Mouse (Mus musculus): ENCODE results near the gene Sufu. TPM values are rescaled to one million over a fixed set of nuclear protein-coding genes. Genes with fewer than 3 reads are reported as not detected.

Gene Sufu
- total RNA-seq, 1 experiment from 2014 or later = 5.5 TPM

DNA sequence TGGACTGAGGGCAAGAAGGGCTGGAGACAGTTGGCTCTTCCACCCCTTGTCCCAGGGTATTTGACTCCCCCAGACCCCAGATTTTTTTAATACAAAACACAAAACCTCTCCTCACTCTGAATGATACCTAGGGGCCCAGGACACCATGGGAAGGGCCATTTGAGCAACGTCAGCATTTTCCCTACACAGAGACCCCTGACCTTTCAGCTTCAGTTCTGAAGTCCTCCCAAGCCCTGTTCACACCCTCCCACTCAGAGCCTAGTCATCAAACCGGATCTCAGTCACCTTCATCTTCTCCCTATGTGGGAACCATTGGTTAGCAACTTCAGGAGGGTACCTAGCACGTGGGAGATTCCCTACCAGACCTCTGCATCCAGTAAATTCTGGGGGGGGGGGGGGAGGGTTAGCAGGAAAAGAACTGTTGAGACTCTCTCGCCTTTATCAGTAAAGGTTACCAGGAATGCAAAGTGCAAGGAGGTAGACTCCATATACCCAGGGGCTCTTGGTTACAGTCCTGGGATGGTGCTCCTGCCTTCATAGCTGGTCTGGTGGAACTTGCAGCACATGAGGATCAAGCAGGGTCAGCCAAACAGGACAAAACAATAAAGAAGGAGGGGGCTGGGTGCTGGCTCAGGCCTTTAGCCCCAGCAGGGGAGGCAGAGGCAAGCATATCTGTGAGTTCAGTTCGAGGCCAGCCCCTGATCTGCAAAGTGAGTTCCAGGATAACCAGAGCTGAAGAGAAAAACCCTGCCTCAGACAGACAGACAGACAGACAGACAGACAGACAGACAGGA is 122.3 kb downstream of the Sufu start:
- ATAC-seq (replicated peaks; ENCODE audit: insufficient number of reproducible peaks, low FRiP score, low TSS enrichment, poor library complexity, severe bottlenecking) = no peak

DNA sequence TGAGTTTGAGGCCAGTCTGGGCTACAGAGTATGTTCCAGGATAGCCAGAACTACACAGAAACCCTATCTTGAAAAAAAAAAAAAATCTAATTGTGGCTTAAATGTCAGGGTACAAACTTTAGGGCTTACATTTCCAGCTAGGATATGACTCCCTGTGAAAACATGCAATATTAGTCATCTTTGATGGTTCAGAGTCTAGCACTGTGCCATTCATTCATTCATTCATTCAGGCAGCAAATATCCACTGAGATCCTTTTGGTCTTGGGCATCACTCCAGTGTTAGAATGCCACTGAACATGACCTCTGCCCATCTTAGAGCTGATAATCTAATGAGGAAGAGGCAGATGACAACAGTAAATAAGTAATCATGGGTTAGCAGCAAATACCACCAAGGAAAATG is 125.0 kb downstream of the Sufu start:
- no peak for ATAC-seq (replicated peaks; ENCODE audit: insufficient number of reproducible peaks, low FRiP score, low TSS enrichment, poor library complexity, severe bottlenecking)

DNA sequence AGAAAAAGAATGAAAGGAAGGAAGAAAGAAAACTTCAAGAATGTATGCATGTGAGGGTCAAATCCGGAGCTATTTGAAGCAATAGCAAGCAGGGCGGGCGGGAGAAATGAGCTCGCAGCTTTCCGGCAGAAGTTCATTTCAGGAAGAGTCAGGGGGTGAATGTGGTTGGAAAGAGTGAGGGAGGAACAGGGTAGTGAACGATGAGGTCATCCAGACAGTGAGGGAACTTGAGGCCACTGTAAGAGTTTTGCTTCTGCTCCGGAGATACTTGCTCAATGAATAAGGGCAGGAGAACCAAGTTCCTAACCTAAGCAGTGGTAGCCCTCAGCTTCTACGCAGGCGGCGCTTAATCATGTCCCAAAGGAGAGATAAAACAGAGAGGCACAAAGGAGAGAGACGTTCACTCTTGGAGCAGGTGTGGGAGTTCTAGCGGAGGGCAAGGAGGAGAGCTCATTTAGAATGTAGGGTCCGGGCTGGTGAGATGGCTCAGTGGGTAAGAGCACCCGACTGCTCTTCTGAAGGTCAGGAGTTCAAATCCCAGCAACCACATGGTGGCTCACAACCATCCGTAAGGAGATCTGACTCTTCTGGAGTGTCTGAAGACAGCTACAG is 125.8 kb downstream of the Sufu start:
- ATAC-seq (replicated peaks; ENCODE audit: insufficient number of reproducible peaks, low FRiP score, low TSS enrichment, poor library complexity, severe bottlenecking) = peak; percentile 86

DNA sequence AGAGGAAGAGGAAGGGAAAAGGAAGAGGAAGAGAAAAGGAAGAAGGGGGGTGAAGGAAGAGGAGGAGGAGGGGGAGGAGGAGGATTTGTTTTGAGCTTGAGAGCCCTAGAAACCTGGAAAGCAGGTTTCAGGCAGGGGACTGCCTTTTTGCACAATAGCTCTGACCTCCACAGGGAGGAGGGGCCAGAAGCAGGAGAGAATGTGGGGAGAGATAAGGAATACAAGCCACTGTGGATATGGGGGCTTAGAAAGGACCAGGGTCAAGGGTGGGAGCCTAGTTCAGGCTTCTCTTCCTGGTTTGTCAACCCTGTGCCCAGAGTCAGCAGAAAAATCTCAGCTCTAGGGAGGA is 126.4 kb downstream of the Sufu start:
- ATAC-seq (replicated peaks; ENCODE audit: insufficient number of reproducible peaks, low FRiP score, low TSS enrichment, poor library complexity, severe bottlenecking) = no peak

DNA sequence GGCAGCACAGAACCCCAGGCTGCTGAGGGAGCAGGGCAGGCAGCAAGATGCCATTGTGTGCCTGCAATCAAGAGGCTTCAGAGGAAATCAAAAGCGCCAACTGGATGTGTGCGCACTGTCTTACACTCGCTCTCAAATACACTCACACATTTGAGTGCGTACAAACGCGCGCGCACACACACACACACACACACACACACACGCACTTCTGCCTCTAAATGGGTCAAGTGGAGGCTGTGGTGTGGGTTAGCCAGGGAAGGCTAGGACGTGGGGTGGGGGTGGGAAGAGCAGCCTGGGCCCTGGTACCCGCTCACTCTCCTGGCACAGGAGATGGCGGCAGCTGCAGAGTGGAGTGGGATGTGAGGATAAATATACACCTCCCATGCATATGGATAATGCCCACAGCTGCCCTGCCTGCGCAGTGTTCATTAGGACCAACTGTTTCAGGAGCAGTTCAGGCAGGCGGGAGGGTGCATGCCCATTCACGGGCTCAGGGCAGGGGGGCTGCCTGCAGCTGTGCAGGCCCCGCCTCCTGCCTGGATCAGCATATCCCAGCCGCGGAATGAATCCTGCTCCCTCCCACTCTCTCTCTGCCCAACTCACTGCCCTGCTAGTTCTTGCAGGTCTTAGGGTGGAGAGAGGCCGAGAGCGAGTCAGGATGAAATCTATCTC is 126.9 kb downstream of the Sufu start:
- no peak for ATAC-seq (replicated peaks; ENCODE audit: insufficient number of reproducible peaks, low FRiP score, low TSS enrichment, poor library complexity, severe bottlenecking)

DNA sequence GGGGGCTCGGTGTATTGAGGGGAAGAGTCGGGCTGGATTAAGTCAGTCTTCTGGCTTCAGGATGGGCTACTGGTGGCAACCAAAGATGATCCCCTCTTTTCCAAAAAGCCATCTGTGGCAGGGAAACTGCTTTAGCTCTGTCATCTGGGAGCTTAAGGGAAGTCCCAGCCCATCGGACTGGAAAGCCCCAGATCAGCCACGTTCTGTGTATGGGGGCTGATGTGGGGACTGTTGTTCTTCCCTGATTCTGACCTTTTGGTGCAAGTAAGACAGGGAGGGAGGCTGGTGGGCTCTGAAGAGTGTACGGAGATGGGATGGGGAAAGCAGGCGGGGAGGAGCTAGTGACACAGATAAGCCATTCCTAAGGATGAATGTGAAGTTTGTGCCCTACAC is 127.5 kb downstream of the Sufu start:
- no peak for ATAC-seq (replicated peaks; ENCODE audit: insufficient number of reproducible peaks, low FRiP score, low TSS enrichment, poor library complexity, severe bottlenecking)

DNA sequence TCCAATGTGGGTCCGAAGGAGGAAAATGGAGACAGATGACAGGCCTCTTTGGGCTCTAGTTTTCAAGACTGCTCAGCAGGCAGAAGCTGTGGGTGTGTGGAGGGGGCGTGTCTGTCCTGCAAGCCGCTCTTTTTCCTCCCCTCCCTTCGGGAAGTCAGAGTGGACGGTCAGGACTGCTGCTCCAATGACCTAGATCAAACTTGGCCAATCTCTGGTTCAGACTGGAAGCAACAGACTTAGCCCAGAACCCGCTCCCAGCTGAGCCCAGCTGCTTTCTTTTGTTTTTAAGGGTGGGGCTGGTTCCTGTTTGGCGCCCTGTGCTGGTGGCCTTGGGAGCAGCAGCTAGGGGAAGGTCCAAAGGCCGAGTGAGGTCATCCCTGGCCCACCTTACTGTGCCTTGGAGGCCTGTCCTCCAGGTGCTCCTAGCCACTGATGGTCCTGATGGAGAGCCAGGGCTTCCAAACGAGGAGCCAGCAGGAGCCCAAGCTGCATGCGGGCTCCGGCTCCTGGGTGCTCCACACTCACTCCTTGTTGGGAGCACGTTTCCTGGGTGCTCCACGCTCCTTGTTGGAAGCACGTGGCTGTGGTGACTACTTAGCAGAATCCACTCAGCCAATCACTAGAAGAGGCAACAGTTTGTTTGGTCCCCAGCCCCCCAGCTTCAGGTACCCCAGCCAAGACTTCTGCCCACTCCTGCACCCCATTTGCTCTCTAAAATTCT is 128.1 kb downstream of the Sufu start:
- peak; percentile 30 for ATAC-seq (replicated peaks; ENCODE audit: insufficient number of reproducible peaks, low FRiP score, low TSS enrichment, poor library complexity, severe bottlenecking)

DNA sequence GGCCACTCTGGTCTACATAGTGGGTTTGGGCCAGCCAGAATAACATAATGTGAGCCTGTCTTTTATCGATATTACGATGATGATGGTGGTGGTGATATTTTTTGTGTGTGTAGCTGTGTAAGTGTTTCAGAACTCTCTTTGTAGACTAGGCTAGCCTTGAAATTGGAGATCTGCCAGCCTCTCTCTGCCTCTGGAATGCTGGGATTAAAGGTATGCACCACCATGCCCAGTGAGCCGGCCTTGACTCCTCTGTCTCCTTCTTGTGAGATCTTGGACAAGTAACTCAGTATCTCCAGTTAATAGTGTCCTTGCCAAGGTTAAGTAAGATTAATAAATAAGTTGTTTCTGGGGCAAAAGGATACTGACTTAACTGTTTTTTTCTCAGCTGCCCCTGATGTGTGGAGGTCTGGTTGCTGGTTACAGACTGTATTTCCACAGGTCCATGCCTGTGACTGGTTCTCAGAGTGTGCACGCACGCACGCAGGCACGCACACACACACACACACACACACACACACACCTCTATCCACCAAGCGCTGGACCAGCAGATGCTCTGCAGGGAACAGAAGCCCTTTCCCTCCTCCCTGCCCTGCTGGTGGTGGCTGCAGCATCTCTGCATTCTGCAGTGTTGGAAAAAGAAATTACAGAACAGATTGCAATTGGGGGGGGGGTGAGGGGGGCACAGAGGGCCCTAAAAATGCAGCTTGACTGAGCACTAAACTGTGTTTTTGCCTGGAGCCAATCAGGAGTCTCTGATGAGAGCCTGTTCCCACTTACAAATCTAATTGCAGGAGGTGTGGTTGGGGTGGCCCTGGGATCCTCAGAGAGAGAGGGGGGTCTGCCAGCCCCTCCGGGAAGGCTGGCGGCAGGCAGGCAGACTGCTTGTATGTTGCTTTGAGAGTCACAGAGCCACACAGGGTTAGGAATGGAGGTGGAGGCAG is 129.3 kb downstream of the Sufu start:
- no peak for ATAC-seq (replicated peaks; ENCODE audit: insufficient number of reproducible peaks, low FRiP score, low TSS enrichment, poor library complexity, severe bottlenecking)

DNA sequence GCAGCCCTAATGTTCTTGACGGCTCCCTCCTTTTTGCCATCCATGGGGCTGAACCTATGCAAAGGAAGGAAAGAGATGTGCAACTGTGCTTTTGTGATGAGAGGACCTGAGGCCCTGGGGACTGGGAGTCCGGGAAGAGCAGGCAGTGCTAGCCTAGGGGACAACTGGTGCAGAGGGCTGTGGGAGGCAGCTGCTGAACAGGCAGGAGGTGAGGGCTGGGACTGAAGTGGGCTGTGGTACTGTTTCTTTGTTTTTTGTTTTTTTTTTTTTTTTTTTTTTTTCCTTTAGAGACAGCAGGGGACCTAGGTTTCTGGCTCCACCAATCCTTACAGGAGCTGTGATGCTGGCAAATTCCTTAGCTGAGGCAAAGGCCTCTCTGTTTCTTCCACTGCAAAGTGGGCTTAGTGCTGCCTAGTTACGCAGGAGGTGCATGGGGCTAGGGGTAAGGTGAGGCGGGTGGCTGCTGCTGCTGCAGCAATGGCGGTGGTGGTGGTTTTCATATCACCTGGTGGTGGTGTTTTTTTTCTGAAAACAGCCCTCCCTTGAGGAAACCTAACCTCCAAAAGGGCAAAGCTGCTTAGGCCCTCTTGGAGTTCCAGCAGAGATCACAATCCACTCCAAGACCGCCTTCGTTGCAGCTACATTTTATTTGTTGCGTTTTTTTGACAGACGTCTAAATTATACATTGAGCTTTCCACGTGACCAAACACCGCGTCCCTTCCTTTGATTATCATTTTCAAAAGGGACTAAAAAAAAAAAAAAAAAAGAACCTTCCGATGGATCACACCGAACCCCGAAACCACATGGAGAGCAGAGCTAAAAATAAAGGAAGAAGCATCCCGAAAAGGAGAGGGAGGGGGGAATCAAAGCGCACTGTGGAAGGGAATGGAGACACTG is 131.2 kb downstream of the Sufu start:
- ATAC-seq (replicated peaks; ENCODE audit: insufficient number of reproducible peaks, low FRiP score, low TSS enrichment, poor library complexity, severe bottlenecking) = no peak

DNA sequence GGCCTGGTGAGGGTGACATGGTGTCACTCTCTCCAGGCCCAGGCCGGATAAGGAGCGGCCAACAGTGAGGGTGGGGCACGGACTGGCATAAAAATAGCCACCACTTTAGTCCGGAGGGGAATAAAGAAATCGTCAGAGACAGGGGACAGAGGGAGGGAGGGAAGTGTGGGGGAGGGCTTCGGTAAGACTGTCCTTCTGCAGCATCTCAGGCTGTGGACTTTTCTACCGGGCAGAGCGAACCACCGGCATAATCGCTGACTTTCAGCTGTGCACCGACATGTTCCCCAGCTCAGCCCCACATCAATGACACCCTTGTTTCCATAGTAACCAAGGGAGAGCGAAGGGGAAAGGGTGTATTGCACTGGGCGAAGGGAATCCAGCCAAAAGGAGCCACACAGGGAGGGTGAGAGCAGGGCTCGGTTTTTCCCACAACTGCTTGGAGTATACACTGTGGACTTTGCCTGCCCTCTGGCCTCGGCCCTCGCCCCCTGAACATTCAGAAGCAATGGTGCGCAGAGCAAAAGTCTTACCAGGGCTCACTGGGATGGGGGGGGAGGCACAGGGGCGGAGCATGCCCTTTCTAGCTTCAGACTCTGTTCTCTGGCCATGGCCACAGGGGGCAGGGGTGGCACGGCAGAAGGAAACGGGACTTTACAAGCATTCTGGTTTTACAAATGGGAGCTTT is 132.0 kb downstream of the Sufu start:
- ATAC-seq (replicated peaks; ENCODE audit: insufficient number of reproducible peaks, low FRiP score, low TSS enrichment, poor library complexity, severe bottlenecking) = peak; percentile 48

DNA sequence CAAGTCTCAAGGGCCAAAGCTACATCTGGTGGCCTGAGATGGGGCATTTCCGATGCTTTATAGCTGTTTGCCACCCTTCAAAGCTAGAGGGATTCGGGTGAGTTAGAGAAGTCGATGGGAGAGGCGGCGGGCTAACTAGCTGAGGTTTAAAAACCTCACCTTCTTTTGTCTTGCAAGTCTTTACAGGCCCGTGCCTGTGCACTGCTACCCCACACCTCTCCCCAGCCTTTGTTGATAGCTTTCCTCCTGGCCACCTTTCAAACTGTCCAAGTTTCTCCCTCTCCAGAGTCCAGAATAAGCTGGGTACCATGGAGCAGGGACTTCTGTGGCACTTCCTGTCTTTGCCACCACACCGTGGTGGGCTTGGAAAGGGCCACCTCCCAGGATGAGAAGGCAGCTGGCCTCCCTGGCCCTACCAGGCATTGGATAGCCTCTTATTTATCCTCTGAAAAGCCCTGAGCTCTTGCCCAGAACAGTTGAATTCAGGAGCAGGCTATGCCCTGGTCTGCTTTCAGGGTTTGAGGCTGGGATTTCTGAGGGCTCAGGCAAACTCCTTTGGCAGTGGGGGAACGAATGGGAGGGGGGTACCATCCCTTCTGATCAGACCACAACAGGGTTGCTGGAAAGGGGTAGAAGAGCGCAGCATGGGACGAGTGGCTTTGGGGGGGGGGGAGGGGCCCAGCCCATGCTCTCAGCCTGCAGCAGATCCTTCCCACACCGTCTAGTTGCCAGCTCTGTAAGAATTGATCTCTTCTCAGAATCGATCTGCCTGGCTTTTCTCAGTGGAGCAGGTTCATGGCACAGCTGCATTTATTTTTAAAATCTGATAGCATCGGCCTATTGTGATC is 133.1 kb downstream of the Sufu start:
- ATAC-seq (replicated peaks; ENCODE audit: insufficient number of reproducible peaks, low FRiP score, low TSS enrichment, poor library complexity, severe bottlenecking) = no peak

DNA sequence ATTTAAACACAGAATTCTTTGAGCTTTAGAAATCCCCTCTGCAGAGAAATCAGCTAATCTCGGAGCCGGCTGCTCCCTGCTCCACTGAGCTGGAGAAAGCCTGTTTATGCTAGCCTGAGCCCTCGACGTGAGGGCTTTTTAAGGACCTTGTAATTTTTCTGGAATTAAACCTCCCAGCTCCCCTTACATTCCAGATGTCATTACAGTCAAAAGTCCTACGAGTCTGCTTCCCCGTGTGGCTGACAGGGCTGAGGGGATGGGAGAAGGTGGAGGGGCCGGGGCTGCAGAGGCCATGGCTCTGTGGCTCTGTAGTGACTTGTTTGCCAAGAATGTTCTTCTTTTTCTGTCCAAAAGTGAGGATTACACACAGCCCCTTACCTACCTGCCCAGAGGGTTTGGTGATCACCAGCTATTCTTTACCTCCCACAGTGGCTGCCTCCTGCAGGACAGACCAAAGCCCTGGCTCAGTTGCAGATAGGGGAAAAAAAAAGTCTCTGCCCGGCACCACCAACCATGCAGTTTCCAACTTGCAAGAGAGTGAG is 133.8 kb downstream of the Sufu start:
- ATAC-seq (replicated peaks; ENCODE audit: insufficient number of reproducible peaks, low FRiP score, low TSS enrichment, poor library complexity, severe bottlenecking) = no peak

DNA sequence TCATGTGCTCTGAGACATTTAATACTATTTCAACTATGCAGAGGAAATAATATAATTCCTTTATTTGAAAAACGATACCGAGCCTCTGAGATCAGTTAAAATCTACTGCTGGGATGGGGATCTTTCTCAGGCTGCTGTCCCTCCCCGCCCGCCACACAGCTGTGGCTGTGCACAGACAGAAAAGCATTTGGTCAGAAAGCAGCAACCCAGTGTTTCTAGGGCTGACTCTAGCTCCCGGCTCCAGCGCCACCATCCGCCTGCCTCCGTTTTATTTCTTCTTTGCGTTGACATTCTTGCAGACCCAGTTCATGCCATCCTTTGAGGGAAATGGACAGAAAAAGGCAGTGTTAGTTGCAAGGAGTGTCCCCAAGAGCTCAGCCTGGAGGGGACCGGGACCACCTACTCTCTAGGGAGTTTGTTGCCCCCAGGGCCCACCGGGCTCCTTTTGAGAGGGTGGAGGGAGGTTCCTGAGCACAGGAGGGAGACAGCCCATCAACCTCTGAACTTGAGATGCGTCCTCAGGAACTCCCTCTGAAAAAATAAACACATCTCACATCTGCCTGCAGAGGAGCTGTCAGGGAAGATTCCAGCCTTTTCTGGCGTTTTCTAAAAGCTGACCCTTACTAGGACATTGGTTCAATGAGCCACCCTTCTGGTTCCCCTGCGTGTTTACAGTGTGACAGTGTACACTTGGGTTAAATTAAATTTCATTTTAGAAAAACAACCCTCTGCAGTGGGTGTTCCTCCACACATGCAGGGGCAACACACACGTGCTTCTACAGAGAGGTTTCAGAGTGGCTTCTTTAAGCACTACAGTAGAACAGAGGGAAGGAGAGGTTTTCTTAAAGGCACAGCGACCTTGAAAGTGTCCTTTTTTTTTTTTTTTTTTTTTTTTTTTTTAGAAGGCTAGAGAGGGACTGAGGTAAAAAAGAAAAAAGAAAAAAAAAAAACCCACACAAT is 134.7 kb downstream of the Sufu start:
- no peak for ATAC-seq (replicated peaks; ENCODE audit: insufficient number of reproducible peaks, low FRiP score, low TSS enrichment, poor library complexity, severe bottlenecking)

DNA sequence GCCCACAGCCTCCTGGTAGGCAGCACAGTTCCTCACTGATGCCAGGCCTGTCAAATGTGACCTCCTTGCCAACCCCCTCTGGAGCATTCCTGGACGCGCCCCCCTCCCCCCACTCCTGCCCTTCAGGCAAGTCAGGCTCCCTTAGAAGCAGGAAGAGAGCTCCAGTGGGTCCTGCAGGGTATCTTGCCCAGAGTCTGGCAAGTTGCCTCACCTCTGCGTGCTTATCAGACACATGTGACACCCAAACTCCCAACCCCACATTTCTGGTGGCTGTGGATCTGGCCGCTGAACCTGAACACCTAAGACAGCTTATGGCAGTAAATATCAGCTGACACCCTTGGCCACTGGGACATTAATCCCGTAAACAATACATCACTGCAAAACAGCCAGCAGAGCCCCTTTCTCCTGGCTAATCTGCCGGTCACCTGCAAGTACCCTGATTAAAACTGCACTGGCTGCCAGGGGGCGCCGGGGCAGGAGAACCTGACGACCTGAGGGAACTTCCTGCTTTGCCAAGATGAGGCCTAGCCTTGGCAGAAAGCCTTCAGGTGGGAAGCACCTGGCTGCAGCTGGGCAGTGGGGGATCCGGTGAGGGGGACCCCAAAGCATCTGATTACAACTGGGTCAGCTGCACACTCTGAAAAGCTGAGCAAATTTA is 135.5 kb downstream of the Sufu start:
- no peak for ATAC-seq (replicated peaks; ENCODE audit: insufficient number of reproducible peaks, low FRiP score, low TSS enrichment, poor library complexity, severe bottlenecking)

Measured in monocyte, adult 5-6 weeks (primary cell).